8 mouse cellular contexts compared by ENCODE assay signal in the genomic region with DNA sequence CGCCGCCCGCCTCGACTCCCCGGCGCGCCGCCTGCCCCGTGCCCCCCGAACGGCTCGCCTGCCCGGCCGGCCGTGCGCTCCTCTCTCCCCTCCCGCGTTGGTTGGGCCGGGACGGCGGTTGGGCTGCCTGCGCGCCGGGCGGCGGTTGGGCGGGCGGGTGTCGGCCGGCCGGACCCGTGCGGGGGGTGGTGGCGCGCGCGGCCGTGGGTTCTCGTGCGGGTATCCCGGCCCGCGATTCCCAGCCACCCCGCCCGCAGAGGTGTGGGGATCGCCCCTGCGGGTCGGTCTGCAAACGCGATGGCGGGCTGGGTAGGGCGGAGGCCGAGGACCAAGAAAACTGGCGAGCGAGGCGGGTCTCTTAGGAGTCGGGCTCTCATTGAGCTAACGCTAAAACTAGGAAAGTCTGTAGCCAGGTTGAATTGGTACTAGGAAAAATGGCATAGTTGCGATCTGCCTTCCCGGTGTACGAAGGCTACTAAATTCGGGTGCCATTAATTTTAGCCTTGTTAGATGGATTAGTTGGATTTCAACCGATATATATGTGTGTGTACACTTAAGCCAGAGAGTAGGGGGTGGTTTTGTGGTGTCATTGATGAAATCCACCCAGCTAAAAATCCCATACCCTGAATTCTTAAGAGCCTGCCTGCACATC. TPM values are rescaled to one million over a fixed set of nuclear protein-coding genes. Genes with fewer than 3 reads are reported as not detected.
DNase-seq lines count a peak whose midpoint lies in the region; ATAC-seq and TF ChIP-seq lines count a peak whose summit lies in the region.

No protein-coding gene starts in this region.

- H3K9me3 ChIP-seq in liver, embryonic 14.5 days (ENCODE audit: control insufficient read depth, low read length): no peaks in the 10 kb centered on the region
- no peaks in the 10 kb centered on the region for H3K9me3 ChIP-seq in neural tube, embryonic 11.5 days (ENCODE audit: control insufficient read depth, low read length)

- WGBS in spleen, adult 2 months: under 1% methylated on average over 62 of the region's 63 CpGs
- WGBS in cerebellum, adult 2 months: 1% methylated on average over 63 of the region's 63 CpGs
- under 1% methylated on average over 53 of the region's 63 CpGs for WGBS in liver, embryonic 14.5 days (ENCODE audit: insufficient replicate concordance)
- WGBS in neural tube, embryonic 11.5 days: under 1% methylated on average over 61 of the region's 63 CpGs

- no peaks in the 10 kb centered on the region for H3K27me3 ChIP-seq in spleen, adult 2 months (ENCODE audit: control insufficient read depth, insufficient read depth, low read length)
- H3K27me3 ChIP-seq in cerebellum, adult 2 months (ENCODE audit: control insufficient read depth, insufficient read depth, low read length): no peaks in the 10 kb centered on the region
- no peaks in the 10 kb centered on the region for H3K27me3 ChIP-seq in liver, embryonic 14.5 days (ENCODE audit: control insufficient read depth, insufficient read depth, low read length)
- no peaks in the 10 kb centered on the region for H3K27me3 ChIP-seq in neural tube, embryonic 11.5 days (ENCODE audit: control insufficient read depth, insufficient read depth, low read length)

- no peak for TF ChIP-seq CTCF in spleen, adult 2 months (IDR thresholded peaks at IDR 0.05; ENCODE audit: extremely low read depth, insufficient read depth, insufficient read length, insufficient replicate concordance)
- no peak for TF ChIP-seq CTCF in cerebellum, adult 2 months (IDR thresholded peaks at IDR 0.05; ENCODE audit: borderline replicate concordance, insufficient read depth, low read depth, low read length)
- TF ChIP-seq CTCF in liver, embryonic 14.5 days (IDR thresholded peaks at IDR 0.05; ENCODE audit: low read depth): no peak

- peak in 1 of 2 experiments; percentile 68 for DNase-seq in spleen, adult 2 months (ENCODE audit: low read depth in 1 of 2, low spot score in 2 of 2)
- DNase-seq in spleen, adult 18-20 months: no peak
- peak in 1 of 2 experiments; percentile 89 for DNase-seq in cerebellum, adult 2 months
- peak; percentile 89 for DNase-seq in gastrocnemius, postnatal 14 days
- peak in 2 of 3 experiments; percentile 44 to 51 for DNase-seq in liver, embryonic 14.5 days (ENCODE audit: low read depth in 3 of 3, low spot score in 3 of 3)
- DNase-seq in neural tube, embryonic 11.5 days (ENCODE audit: low spot score): no peak
- no peak for DNase-seq in B cell, adult 2 months

- peak; percentile 21; the same call in 1 of the 2 replicates for TF ChIP-seq POLR2A in spleen, adult 2 months (IDR thresholded peaks at IDR 0.05; ENCODE audit: low read depth, low read length)
- TF ChIP-seq POLR2A in cerebellum, adult 2 months (IDR thresholded peaks at IDR 0.05; ENCODE audit: borderline replicate concordance, insufficient read depth, low read length): peak; percentile 26

- H3K4me1 ChIP-seq in spleen, adult 2 months (ENCODE audit: control insufficient read depth, insufficient read depth, insufficient read length): peaks cover 7% of the 10 kb centered on the region; the same call in 1 of the 2 replicates
- H3K4me1 ChIP-seq in cerebellum, adult 2 months (ENCODE audit: control insufficient read depth, insufficient read depth, low read length): peaks cover 6% of the 10 kb centered on the region; the same call in 1 of the 2 replicates
- peaks cover 26 to 41% of the 10 kb centered on the region in 2 experiments for H3K4me1 ChIP-seq in liver, embryonic 14.5 days (replicated peaks; ENCODE audit: control insufficient read depth in 2 of 2, insufficient read depth in 2 of 2, low read length in 1 of 2)
- H3K4me1 ChIP-seq in neural tube, embryonic 11.5 days (ENCODE audit: control insufficient read depth, insufficient read depth, low read length): peaks cover 18% of the 10 kb centered on the region

- peak overlapping the region; percentile 99 for H3K9ac ChIP-seq in liver, embryonic 14.5 days (replicated peaks)
- peak overlapping the region; percentile 98 for H3K9ac ChIP-seq in neural tube, embryonic 11.5 days (ENCODE audit: low read length)

- TF ChIP-seq EP300 in liver, embryonic 14.5 days (IDR thresholded peaks at IDR 0.05; ENCODE audit: low read depth): no peak

- intact Hi-C loops in gastrocnemius, postnatal 14 days (cut with DNase I; ENCODE audit: low total_unique reads): loop anchor here (5.0 kb wide), 1 partner anchor 69 kb away; a partner anchor contains a TSS

- H3K4me3 ChIP-seq in spleen, adult 2 months (ENCODE audit: extremely low read depth, insufficient read depth, insufficient read length): peak overlapping the region; percentile 89
- peak overlapping the region; percentile 87 for H3K4me3 ChIP-seq in cerebellum, adult 2 months (replicated peaks; ENCODE audit: insufficient read depth, low read depth, low read length)
- peak overlapping the region; percentile 69 to 82 for H3K4me3 ChIP-seq in liver, embryonic 14.5 days (ENCODE audit: insufficient read depth in 1 of 2, low read depth in 2 of 2, low read length in 2 of 2)
- H3K4me3 ChIP-seq in neural tube, embryonic 11.5 days (ENCODE audit: low read depth, low read length): peak overlapping the region; percentile 88

- no peaks in the 10 kb centered on the region for H3K36me3 ChIP-seq in spleen, adult 2 months (ENCODE audit: control insufficient read depth, insufficient read depth, low read length)
- no peaks in the 10 kb centered on the region for H3K36me3 ChIP-seq in liver, embryonic 14.5 days (replicated peaks; ENCODE audit: control insufficient read depth, insufficient read depth, low read depth)
- no peaks in the 10 kb centered on the region for H3K36me3 ChIP-seq in neural tube, embryonic 11.5 days (ENCODE audit: control insufficient read depth, insufficient read depth, low read length)

- peak overlapping the region; percentile 70 for H3K4me2 ChIP-seq in liver, embryonic 14.5 days (ENCODE audit: low read depth)
- peak overlapping the region; percentile 69 for H3K4me2 ChIP-seq in neural tube, embryonic 11.5 days (ENCODE audit: low read depth)

- H3K27ac ChIP-seq in spleen, adult 2 months (ENCODE audit: insufficient read depth, low read length): peak overlapping the region; percentile 100
- H3K27ac ChIP-seq in cerebellum, adult 2 months (ENCODE audit: insufficient read depth, low read length): peak overlapping the region; percentile 99
- H3K27ac ChIP-seq in liver, embryonic 14.5 days: peak overlapping the region; percentile 95
- H3K27ac ChIP-seq in neural tube, embryonic 11.5 days (ENCODE audit: low read depth, low read length): peak overlapping the region; percentile 100

- peak; percentile 6 for ATAC-seq in inflammation-experienced regulatory T-cells, adult 6 months
- peak; percentile 62 for ATAC-seq in liver, embryonic 14.5 days (ENCODE audit: insufficient read depth)
- ATAC-seq in neural tube, embryonic 11.5 days (ENCODE audit: insufficient read depth, low FRiP score, low TSS enrichment): peak; percentile 53

RNA-seq across cellular contexts. Expression of a gene that starts 0.8 kb away (rescaled TPM):
- polyA plus RNA-seq in spleen, adult 2 months (2012; rRNA removed): 5.9 and 8.2 TPM in 2 replicates
- 21.5 and 23.4 TPM in 2 replicates for polyA plus RNA-seq in cerebellum, adult 2 months (2012; rRNA removed)
- total RNA-seq in gastrocnemius, postnatal 14 days (2021): 1 to 10 TPM; 2.6 to 2.9 TPM
- polyA plus RNA-seq in inflammation-experienced regulatory T-cells, adult 6 months (2017; shearing (Covaris generic)): 1 to 10 TPM; 7.7 to 9.0 (median 8.5) TPM
- 4.0 and 4.9 TPM in 2 replicates for polyA plus RNA-seq in liver, embryonic 14.5 days (2012; rRNA removed)
- polyA plus RNA-seq in liver, embryonic 14.5 days (2014; fragmentation: Nextera tagmentation; extraction: Ambion mirVana): 2.3 and 2.7 TPM in 2 replicates
- polyA plus RNA-seq in neural tube, embryonic 11.5 days (2014; fragmentation: Nextera tagmentation; extraction: Ambion mirVana): 7.6 and 9.2 TPM in 2 replicates

Comparison
In these comparisons a context has a peak if more than half of its experiments do, and no peak if none do; other contexts are left out.
1. DNase-seq: peak in gastrocnemius, postnatal 14 days (single experiment) and liver, embryonic 14.5 days (2 of 3); none in spleen, adult 18-20 months (0 of 2), neural tube, embryonic 11.5 days (single experiment) and B cell, adult 2 months (0 of 2).
2. ATAC-seq: peak in every context shown above with its lines; median percentile 62 in liver, embryonic 14.5 days; 53 in neural tube, embryonic 11.5 days; 6 in inflammation-experienced regulatory T-cells, adult 6 months.
3. Peak in every context shown above with its lines, with median percentiles within 50 percentile points of each other: H3K27ac ChIP-seq and H3K4me3 ChIP-seq.